Mouse (Mus musculus) hindbrain, embryonic 14.5 days (tissue): ENCODE measurements at regions not wholly inside any gene's neighbourhood (a gene's known extent, or its start where the extent isn't known, plus 50 kb on each side); places are given as distances from the start of the nearest gene placed in this dataset.
A peak's percentile ranks its signal among the peaks of the same experiment; 100 is the strongest.
"Not testable (repeated sequence)": the region's sequence is repeated elsewhere in the genome, so short reads cannot be mapped to it uniquely, and the experiment has no call there.

ENCODE experiments used
- ATAC-seq: fragments of 200-750 bp; cut with Nextera tagmentation; 2 replicates; pipeline ENCODE4 v1.8.0; 2017; ENCODE audit warnings: moderate number of reproducible peaks, mild to moderate bottlenecking, moderate TSS enrichment, moderate library complexity; ENCODE audit not compliant: low FRiP score
- DNase-seq: peaks from one replicate; pipeline ENCODE4 v3.0.0-alpha.2; 2015; ENCODE audit warnings: low spot score
- H3K27ac ChIP-seq: fragments of 300-500 bp; sonication (generic); 2 replicates; pipeline ENCODE4 v1.5.1; 2014; ENCODE audit warnings: mild to moderate bottlenecking, moderate library complexity
- H3K27me3 ChIP-seq: fragments of 300-500 bp; sonication (generic); 2 replicates; pipeline ENCODE4 v1.6.1; 2014; ENCODE audit warnings: mild to moderate bottlenecking, low read length, mixed read lengths; ENCODE audit not compliant: control insufficient read depth, insufficient read depth
- H3K36me3 ChIP-seq: fragments of 300-500 bp; sonication (generic); replicated peaks from 2 replicates; pipeline ENCODE4 v1.6.1; 2014; ENCODE audit not compliant: control insufficient read depth, insufficient read depth
- H3K4me1 ChIP-seq: fragments of 300-500 bp; sonication (generic); replicated peaks from 2 replicates; pipeline ENCODE4 v1.6.1; 2014; ENCODE audit warnings: antibody characterized with exemption, low read length, mixed read lengths; ENCODE audit not compliant: control insufficient read depth, insufficient read depth
- H3K4me2 ChIP-seq: fragments of 300-500 bp; sonication (generic); replicated peaks from 2 replicates; pipeline ENCODE4 v1.6.1; 2014; ENCODE audit warnings: mild to moderate bottlenecking, moderate library complexity
- H3K4me3 ChIP-seq: fragments of 300-500 bp; sonication (generic); replicated peaks from 2 replicates; pipeline ENCODE4 v1.5.1; 2014; ENCODE audit warnings: mild to moderate bottlenecking, low read length
- H3K9ac ChIP-seq: fragments of 300-500 bp; sonication (generic); 2 replicates; pipeline ENCODE4 v1.6.1; 2014
- H3K9me3 ChIP-seq: fragments of 300-500 bp; sonication (generic); 2 replicates; pipeline ENCODE4 v1.6.1; 2016; ENCODE audit warnings: low read length; ENCODE audit not compliant: control insufficient read depth
- WGBS: fragments of 180-500 bp; shearing (Covaris S2); extraction: QIAGEN DNeasy Blood & Tissue Kit; methylation state at CpG from one replicate; pipeline ENCODE4 v1.1.7; 2014; 5-methylcytosine and 5-hydroxymethylcytosine counted together

DNA sequence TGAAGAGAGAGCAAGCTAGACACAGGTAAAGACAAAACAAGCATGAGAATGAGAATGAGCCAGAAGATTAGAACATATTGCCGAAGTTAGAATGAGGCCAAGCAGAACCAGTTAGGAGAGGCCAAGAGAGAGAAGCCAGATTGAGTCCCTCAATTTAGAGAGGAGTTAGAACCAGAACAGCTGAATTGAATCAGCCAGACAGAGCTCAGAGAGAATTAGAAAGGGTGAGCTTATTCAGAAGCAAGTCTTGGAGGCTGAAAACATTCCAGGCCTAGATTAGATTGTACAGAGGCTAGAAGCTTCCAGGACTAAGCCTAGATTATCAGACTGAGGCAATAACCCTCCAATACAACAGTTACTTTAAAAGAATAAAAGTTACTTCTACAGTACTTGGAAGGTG lies 256.1 kb downstream of the Lpin1 start:
- Histone ChIP-seq H3K9ac (no peak overlapping the region), H3K4me1 (no peaks in the 10 kb centered on the region), H3K27ac (no peak overlapping the region), H3K4me3 (no peak overlapping the region), H3K27me3 (no peaks in the 10 kb centered on the region), H3K9me3 (no peaks in the 10 kb centered on the region; the same call in 1 of the 2 replicates), H3K4me2 (no peak overlapping the region), H3K36me3 (no peaks in the 10 kb centered on the region)
- 90% methylated on average over 1 of the region's 1 CpGs for WGBS
- ATAC-seq (no peak), DNase-seq (no peak)

DNA sequence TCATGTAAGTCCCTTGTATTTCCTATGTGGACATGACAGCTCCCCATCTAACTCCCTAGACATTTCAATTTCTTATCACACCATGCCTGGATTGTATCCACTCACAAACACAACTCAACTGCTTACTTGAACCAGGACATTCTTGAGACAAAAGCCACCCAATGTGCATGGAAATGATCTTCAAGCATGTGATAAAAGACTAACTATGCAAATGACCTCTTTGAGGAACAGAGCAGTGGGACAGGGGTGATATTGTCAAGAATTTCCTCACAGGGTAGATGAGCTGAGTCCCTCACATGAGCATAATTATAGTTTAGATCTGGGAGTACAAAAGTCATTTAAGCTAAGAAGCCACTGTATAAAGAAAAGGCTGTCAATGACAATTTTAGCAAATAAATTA lies 259.0 kb downstream of the Lpin1 start:
- H3K4me3 ChIP-seq: no peak overlapping the region
- H3K27me3 ChIP-seq: no peaks in the 10 kb centered on the region
- no peak overlapping the region for H3K4me2 ChIP-seq
- DNase-seq (no peak), ATAC-seq (no peak)
- no peaks in the 10 kb centered on the region; the same call in 1 of the 2 replicates for H3K9me3 ChIP-seq
- no peak overlapping the region for H3K9ac ChIP-seq
- H3K27ac ChIP-seq: no peak overlapping the region
- H3K36me3 ChIP-seq: no peaks in the 10 kb centered on the region
- H3K4me1 ChIP-seq: no peaks in the 10 kb centered on the region

DNA sequence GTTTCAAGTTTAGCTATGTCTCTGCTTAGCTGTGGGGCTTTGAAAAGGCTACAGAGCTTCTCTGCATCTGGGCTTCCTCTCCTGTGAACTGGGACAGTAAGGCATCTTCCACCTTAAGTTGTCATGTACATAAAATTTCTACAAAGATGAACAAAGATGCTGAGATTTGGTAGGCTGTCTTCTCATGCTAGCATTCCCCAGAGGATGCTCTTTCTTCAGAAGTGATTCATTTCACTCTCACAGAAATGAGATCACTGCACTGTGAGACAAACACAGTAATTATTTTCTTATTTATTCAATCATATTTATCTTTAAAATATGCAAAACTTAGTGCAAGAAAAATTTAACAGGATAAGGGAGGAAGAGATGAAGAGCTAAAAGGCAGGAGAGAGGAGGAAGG lies 261.5 kb downstream of the Lpin1 start:
- DNase-seq: no peak
- H3K9me3 ChIP-seq: no peaks in the 10 kb centered on the region; the same call in 1 of the 2 replicates
- H3K27me3 ChIP-seq: no peaks in the 10 kb centered on the region
- H3K4me2 ChIP-seq: no peak overlapping the region
- no peaks in the 10 kb centered on the region for H3K4me1 ChIP-seq
- no peak for ATAC-seq
- no peak overlapping the region for H3K4me3 ChIP-seq
- no peaks in the 10 kb centered on the region for H3K36me3 ChIP-seq
- no peak overlapping the region for H3K27ac ChIP-seq
- H3K9ac ChIP-seq: no peak overlapping the region

DNA sequence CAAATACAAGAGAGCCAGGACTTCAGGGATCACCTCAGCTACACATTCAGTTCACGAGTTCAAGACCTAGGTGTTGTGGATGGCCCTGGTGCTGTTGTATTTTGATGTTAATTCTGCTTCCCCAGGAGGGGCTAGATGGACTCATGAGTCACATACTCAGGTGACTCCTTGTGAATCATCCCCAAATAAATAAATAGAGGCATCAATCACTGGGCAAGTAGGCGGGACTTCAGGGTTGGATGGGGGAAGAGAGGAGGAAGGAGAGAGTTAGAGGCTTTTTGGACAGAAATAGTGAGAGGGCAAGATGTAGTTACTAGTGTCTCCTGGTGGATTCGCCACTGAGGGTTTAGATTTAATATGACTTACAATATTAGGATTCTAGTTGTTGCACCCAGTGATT lies 266.7 kb downstream of the Lpin1 start:
- Histone ChIP-seq H3K36me3 (no peaks in the 10 kb centered on the region), H3K27ac (no peak overlapping the region), H3K9ac (no peak overlapping the region), H3K4me2 (no peak overlapping the region), H3K4me3 (no peak overlapping the region), H3K27me3 (no peaks in the 10 kb centered on the region), H3K4me1 (no peaks in the 10 kb centered on the region), H3K9me3 (no peaks in the 10 kb centered on the region)
- no peak for DNase-seq
- WGBS: 87% methylated on average over 3 of the region's 3 CpGs
- ATAC-seq: no peak

DNA sequence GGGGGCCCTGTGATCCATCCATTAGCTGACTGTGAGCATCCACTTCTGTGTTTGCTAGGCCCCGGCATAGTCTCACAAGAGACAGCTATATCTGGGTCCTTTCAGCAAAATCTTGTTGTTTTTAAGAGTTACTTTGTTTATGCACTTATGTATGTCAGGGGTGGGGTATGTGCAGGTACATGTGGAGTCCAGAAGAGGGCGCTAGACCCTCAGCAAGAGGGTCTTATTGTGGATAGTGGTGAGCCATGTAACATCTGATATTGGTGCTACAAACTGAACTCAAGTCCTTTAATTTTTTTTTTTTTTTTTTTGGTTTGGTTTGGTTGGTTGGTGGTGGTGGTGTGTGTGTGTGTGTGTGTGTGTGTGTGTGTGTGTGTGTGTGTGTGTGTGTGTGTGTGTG lies 268.7 kb downstream of the Lpin1 start:
- not testable (repeated sequence) for DNase-seq, H3K27ac ChIP-seq
- WGBS: 50% methylated on average over 2 of the region's 2 CpGs

DNA sequence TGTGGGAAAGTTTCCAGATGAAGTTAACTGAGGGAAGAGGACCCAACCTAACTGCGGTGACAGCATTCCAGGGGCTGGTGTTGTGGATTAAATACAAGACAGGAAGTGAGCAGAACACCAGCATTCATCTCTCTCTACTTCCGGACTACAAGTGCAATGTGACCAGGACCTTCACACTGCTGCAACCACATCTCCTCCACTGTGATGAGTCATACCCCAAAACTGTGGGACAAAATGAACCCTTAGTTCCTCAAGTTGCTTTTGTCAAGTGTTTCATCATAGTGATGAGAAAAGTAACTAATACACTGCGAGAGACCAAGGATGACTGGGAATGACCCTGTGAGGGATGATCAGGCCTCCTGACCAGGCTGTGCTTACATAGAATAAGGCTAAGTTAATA lies 279.3 kb downstream of the Lpin1 start:
- H3K27ac ChIP-seq: no peak overlapping the region
- 95% methylated on average over 3 of the region's 3 CpGs for WGBS
- H3K9ac ChIP-seq: no peak overlapping the region
- no peak overlapping the region for H3K4me2 ChIP-seq
- no peaks in the 10 kb centered on the region for H3K27me3 ChIP-seq
- ATAC-seq (no peak), DNase-seq (no peak)
- no peaks in the 10 kb centered on the region for H3K36me3 ChIP-seq
- no peaks in the 10 kb centered on the region for H3K9me3 ChIP-seq
- no peak overlapping the region for H3K4me3 ChIP-seq
- H3K4me1 ChIP-seq: no peaks in the 10 kb centered on the region

More for the DNA sequence above, 268.7 kb downstream of the Lpin1 start:
- not testable (repeated sequence) for H3K9ac ChIP-seq, H3K4me2 ChIP-seq, ATAC-seq, H3K36me3 ChIP-seq, H3K9me3 ChIP-seq, H3K27me3 ChIP-seq, H3K4me3 ChIP-seq, H3K4me1 ChIP-seq

DNA sequence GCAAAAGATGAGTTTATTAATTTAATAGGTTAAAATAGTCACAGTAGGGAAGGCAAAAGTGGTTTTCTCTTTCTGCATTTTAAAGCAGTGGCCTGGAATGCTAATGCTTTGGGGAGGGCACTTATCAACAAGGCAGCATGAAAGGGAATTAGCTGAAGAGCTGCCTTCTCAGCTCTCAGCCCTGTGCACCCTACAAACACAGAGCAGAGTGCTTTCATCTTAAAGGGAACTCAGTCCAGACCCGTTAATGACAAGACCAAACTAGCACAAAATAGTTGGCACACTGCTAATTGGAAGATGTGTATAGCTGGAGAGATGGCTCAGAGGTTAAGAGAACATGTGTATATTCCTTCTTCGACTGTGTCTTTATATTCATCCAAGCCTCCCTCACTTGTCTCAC lies 281.6 kb downstream of the Lpin1 start:
- WGBS: 75% methylated on average over 2 of the region's 2 CpGs
- no peak overlapping the region for H3K9ac ChIP-seq
- H3K4me1 ChIP-seq: no peaks in the 10 kb centered on the region
- DNase-seq: no peak
- no peaks in the 10 kb centered on the region for H3K27me3 ChIP-seq
- ATAC-seq: no peak
- H3K27ac ChIP-seq: no peak overlapping the region
- H3K36me3 ChIP-seq: no peaks in the 10 kb centered on the region
- peaks cover 4% of the 10 kb centered on the region; the same call in 1 of the 2 replicates for H3K9me3 ChIP-seq
- no peak overlapping the region for H3K4me2 ChIP-seq
- H3K4me3 ChIP-seq: no peak overlapping the region

DNA sequence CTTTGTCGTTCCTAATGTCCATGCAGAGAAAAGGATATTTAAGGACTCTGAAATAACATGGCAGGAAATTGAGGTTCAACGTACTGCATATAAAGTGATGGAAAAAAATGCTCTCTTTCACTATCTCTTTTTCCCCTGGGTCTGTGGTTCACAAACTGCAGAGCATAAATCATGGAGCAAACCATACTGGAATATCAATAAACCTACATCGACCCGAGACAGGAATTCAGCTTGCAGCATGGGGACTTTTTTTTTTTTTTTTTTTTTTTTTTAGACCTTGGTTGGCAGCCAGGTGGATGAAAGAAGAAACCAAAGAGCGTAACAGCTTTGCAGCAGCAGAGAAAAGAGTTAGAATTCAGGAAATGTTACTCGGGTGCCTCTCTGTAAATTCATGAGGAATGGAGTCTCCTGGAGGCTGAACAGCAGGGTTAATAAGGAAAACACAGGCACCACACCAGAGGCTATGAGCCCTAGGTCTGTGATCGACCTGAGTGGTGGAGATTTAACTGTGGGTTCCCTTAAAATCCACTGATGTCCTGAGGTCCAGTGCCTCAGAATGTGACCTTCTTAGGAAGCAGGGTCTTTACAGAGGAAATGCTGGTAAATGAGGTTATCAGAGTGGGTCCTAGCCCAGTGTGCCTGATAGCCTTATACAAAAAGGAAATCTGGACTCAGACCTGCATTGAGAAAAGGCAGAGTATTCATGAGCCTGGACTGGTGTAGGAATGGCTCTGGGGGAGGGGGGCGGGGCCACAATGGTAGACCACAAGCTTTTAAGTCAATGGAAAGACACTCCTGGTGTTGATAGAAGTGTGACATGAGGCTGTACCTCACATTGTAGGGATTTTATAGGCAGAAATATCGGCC lies 290.0 kb downstream of the Lpin1 start:
- no peak overlapping the region for H3K4me3 ChIP-seq
- DNase-seq (peak; percentile 28), ATAC-seq (peak; percentile 59; the same call in 1 of the 2 replicates)
- 0 out of 2 replicates have a peak, but pooled peaks cover 6% of the 10 kb centered on the region for H3K4me1 ChIP-seq
- H3K4me2 ChIP-seq: no peak overlapping the region
- whole genome bisulfite sequencing: 56% methylated on average over 9 of the region's 9 CpGs
- H3K36me3 ChIP-seq: no peaks in the 10 kb centered on the region
- H3K27ac ChIP-seq: peak overlapping the region; percentile 68; the same call in 1 of the 2 replicates
- no peak overlapping the region for H3K9ac ChIP-seq
- no peaks in the 10 kb centered on the region for H3K27me3 ChIP-seq
- peaks cover 4% of the 10 kb centered on the region; the same call in 1 of the 2 replicates for H3K9me3 ChIP-seq

DNA sequence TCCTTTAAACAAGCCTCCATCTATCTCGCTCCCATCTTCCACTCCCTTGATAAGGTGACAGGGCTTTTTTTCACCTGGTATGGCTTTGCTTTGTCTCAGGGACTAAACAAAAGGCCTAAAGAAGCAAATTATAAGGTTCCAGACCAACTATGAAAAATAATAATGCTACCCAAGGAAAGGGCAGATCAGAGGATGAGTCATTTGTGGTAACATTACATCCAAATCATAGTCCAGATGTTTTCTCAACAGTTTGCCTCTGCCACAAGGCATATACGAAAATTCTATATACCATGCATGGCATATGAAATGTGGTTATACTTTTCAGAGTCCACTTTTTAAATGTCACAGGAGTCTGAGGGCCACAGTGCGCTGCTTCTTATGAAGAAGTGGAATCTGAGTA lies 302.7 kb downstream of the Lpin1 start:
- 91% methylated on average over 3 of the region's 3 CpGs for WGBS
- H3K27ac ChIP-seq: no peak overlapping the region
- H3K36me3 ChIP-seq: no peaks in the 10 kb centered on the region
- H3K27me3 ChIP-seq: no peaks in the 10 kb centered on the region
- DNase-seq (no peak), ATAC-seq (no peak)
- H3K4me3 ChIP-seq: no peak overlapping the region
- H3K9me3 ChIP-seq: no peaks in the 10 kb centered on the region
- H3K4me2 ChIP-seq: no peak overlapping the region
- H3K4me1 ChIP-seq: no peaks in the 10 kb centered on the region
- H3K9ac ChIP-seq: no peak overlapping the region
